Mouse (Mus musculus) c-Kit-negative CD71-positive TER-119-positive erythroid progenitor cells, embryonic 14.5 days (primary cell): ENCODE measurements around the gene AU022252.

ENCODE experiments used
- DNase-seq: peaks from one replicate; pipeline ENCODE4 v3.0.0-alpha.2; 2013; ENCODE audit warnings: low read depth, low spot score

Gene AU022252

DNA sequence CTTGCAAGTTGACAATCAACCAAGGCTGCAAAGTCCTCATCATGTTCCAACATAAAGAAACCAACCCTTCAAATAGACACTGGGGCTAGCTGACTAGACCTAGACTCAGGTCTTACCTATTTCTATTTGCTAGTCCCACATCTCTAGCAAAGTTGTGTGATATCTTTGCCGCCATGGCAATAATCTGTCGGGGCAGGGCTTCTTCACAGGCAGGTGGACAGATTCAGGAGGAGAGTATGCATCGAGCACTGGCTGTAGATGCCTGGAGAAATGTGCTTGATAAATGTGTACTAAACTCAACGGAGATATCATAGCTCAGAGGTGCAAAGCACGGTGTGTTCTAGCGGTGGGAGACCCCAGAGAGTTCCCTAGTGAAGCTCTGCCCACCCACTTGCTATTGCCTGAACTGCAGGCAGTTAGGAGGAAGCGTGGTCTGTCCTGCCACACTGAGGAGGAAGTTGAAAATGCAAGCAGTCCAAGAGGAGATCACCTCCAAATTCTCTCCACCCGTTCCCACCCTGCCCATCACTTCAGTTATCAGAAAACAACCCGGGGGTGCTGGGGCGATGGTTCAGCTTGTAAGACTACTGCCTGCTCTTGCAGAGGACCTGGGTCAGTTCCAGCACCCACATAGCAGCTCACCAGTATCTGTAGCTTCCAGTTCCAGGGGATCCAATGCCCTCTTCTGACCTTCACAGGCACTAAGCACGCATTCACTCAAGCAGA is 44.3 kb downstream of the AU022252 start:
- no peak for DNase-seq

DNA sequence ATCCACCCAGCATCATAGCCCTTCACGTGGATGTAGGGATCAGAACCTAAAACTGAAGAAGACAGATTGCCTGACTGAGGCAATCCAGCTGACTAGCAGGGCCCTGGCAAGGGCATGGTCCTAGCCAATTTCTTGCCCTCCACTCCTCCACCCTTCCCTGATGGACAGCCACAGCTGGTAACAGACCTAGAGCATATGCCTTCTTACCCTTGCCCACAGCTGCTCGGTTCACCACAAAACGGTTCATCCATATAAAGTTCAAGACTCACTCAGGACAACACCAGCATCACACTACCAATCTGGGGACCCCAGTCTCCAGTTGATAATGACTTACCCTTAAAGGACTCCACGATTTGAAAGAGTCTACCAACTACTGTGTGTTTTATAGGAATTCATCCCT is 46.7 kb downstream of the AU022252 start:
- no peak for DNase-seq

DNA sequence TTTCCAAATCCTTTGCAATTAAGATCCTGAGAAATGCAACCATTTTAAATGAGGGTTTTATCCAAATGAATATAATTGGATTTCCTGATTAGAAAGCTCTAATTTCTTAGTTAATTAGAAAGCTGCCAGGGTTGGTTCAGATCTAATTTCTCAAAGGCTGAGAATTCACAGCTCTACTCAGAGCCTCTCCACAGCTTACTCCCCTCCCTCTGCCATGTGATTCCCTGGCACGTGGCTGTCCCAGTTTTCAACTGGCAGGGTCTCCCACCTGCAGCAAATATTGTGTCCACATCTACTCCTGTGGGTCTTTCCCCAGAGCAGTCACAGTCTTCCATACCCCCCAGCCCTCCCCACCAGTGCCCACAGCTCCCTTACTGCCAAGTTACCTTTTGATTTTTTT is 49.0 kb downstream of the AU022252 start:
- DNase-seq: no peak

DNA sequence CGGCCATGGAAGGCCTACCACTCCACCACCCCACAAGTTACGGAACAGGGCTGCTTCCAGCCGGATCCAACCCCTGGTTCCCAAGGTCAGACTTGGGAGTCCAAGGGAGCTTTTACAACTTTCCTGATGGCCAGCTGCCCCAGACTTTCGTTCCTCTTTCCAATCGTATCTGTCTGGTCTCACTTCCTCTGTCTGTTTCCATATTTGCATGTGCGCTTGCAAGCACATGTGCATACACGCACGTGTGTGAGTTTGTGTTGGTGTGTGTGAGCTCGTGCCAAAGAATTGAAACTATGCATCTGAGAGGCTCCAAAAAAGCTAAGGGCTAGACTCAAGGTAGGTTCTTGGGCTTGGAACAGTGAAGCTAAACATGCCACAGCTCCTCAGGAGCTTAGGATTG is 51.1 kb downstream of the AU022252 start:
- DNase-seq: no peak

DNA sequence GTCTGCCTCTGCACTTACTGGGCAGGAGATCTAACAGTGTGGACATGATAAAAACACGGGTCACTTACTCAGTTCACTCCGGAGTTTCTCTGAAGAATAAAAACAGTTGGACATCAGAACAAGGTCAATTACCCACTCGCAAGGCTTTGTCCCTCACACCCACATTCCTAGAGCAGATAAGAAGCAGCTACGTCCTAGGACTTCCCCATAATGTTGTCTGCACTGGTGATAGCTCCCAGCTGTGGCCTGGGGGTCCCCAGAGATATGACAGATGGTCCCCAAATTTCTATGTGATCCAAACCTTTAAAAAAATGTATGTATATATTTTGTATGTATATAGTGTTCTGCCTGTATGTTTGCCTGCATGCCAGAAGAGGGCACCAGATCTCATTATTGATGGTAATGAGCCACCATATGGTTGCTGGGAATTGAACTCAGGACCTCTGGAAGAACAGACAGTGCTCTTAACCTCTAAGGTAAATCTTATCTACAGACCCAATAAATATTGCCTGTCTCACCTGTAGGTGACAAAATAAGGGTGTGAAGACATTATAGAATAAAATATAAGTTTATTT is 52.3 kb downstream of the AU022252 start:
- DNase-seq: no peak

DNA sequence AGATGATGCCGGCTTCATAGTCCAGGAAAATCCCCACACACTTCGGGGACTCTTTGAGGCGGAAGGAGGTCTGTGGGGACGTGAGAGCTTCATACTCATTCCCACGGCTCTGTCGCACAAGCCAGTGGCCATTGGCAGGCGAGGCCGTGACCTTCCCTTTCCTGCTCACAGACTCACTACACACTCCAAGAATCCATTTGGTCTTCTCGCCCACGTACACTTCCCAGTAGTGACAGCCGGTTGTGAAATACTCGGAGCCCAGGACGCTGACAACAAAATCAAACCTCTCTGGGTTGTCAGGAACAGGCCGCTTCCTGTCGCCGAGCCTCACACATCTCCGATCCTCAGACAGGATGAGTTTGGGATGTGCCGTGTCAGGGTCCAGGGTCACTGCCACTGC is 54.2 kb downstream of the AU022252 start:
- no peak for DNase-seq

DNA sequence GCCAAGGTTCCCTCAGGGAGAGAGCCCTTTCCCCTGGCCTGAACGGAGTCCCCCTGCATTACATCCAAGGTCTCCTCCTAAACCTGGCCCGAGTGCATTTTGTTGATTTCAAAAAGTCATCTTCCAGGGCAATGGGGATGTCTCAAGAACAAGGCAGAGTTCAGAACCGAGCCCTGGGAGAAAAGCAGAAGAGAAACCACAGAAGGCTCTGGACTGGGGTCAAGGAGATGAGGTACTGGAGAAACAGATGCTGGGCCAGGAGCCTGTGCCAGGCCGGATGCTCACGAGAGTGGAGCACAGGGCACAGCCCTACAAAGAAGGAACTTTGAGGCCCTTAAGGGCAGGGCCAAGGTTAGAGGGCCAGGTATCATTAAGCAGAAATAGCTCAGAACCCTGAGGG is 54.8 kb downstream of the AU022252 start:
- DNase-seq: no peak

DNA sequence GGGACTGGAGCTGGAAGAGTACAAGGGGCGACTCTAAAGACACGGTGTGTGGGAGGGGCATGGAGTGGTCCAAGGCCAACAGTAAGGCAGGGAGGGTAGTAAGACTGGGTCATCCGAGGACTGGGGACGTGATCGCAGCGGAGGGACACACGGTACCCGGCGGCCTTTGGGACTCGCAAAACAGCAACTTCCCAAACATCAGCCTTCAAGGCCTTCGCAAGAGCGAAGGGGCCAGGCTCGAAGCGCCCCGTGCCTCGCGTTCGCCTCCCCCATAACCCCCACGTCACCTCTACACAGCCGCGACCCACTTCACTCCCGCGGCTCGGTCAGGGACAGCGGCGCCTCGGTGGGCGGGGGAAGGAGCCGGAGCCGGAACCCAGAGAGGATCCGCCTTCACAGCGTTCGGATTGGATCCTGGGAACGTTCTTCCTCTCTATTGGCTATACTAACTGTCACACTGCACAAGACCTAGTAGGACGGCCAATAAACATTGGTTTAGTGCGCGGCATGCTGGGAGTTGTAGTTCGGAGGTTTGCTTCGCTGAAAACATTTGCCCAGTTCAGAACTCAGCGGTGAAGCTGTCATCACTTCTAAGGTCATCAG is 58.6 kb downstream of the AU022252 start, which contains the start of gene Zfp691:
Gene Zfp691 (minus strand): TSS at position 345 of the 603 bp plus-strand sequence.
- DNase-seq: peak; percentile 96

DNA sequence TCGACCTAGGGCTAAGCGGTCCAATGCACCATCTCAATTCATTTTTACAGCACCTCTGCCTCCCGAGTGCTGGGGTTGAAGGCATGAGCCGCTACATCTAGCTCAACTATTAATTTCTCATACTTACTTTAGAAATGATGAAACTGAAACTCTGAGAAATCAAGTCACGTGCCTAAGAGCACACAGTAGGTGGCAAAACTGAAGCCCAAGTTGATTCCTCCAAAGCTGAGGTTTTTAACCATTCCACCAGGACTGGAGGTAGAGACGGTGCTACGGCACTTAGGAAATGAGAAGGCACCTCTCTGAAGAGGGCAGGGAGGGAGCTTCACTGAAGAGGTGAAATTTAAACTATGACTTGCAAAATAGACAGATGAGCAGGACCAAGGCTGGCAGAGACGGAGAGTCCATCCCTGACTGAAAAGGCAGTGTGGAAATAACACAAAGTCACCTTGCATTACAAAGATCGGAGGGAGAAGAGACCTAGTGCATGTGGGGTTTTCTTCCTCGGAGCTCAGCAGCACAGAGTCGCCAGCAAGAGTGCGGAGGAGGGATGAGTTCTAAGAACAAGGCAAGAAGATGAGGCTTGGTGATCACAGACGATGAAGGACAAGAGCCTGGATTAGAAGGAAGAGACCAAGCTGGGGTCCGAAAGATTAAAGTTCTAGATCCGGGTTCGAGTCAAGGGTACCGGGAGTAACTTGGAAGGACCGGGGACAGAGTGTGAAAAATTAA is 59.4 kb downstream of the AU022252 start:
- DNase-seq: no peak

DNA sequence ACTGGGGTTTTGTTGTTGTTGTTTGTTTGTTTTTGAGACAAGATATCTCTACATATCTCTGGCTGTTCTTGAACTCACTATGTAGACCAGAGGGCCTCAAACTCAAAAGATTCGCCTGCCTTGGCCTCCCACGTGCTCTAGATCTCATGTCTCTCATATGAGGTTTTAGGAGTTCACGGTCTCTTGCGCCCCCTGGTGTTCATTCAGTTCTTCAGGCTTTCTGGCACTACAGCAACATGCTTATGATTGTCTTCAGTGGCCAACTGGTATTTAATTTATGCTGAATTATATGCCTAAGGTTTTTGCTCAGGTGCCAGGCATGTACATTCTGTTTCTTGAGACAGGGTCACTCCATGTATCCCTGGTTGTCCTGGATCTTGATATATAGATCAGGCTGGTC is 64.8 kb downstream of the AU022252 start:
- DNase-seq: peak; percentile 86

DNA sequence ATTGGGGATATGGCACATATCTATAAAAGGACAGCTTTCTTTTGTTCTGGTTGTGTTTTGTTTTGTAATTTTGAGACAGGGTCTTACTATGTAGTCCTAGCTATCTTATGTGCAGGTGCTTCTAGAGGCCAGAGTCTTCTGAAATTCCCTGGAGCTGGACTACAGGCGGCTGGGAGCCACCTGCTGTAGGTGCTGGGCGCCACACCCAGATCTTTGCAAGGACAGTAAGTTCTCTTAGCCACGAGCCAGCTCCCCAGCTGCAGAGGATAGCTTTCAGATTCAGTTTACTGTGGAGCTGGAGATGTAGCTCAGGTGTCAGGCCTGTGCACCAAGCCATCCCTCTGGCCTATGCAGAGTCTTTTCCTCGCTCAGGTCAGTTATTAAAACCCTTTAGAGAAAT is 65.4 kb downstream of the AU022252 start:
- no peak for DNase-seq

DNA sequence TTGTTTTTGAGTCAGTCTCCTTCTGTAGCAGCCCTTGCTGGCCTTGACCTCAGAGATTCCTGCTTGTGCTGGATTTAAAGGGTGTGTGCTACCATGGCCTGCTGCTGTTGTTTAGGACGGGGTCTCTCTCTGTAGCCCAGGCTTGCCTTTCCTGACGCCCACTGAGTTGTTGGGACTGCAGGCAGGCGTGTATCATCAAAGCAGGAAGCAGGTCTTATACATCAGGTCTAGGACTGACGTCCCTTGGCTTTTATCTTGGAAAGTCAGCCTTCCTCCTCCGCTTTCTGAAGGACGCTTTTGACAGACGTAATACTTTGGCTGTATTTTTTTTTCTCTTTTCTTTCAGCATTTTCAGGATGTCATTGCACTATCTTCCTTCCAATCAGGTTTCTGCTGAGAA is 66.6 kb downstream of the AU022252 start:
- DNase-seq: no peak

DNA sequence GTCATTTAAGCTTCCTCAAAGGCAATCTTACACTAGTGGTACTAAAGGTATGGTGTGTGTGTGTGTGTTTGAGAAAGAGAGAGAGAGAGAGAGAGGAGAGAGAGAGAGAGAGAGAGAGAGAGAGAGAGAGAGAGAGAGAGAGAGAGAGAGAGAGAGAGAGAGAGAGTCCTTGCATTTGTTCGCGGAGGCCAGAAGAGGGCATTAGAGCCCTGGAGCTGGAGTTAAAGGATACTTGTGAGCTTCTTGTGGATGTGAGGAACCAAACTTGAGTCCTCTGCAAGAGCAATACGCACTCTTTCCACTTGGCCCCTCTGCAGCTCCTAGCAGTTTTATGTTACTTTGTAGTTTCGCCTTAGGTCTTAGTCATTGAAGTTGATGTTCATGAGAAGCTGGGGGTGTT is 69.5 kb downstream of the AU022252 start:
- DNase-seq: no peak

DNA sequence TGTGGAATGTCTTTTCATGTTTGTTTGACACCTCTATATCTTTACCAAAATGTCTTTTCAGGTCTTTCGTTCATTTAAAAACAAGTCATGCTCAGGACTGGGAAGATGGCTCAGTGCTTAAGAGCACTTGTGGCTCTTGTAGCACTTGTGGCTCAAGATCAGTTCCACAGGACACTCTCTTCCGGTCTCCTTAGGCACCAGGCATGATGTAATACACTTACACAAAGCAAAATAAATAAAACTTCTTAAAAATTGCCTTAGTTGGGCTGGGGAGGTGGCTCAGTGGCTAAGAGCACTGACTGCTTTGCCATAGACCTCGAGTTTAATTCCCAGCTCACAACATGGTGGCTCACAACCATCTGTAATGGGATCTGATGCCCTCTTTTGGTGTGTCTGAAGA is 71.2 kb downstream of the AU022252 start:
- no peak for DNase-seq

DNA sequence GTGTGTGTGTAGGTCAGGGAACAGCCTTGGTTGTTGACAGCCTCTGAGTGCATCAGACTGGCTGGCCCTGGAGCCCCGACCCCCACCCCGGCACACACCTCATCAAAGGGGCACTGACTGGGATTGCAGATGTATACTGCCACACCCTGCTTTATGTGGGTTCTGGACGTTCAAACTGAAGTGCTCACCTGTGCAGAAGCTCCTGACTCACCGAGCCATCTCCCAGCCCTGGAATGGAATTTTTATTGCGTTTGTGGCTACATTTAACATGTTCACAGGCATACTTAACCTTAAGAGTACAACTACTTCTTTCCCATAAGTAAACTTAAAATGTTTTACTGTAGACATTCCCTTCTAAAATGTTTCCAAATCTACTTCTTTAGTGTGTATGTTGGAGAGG is 74.6 kb downstream of the AU022252 start:
- DNase-seq: no peak

DNA sequence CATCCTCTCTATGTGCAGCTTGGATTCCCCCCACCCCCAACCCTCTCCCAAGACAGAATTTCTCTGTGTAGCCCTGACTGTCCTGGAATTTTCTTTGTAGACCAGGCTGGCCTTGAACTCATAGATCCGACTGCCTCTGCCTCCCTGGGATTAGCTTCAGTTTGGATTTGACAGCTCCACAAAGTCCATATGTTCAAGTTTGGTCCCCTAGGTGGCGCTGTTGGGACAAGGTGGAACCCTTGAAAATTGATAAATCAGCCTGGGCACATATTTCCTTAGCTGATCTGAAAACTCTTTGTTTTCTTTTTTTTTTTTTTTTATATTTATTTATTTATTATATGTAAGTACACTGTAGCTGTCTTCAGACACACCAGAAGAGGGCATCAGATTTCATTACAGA is 75.3 kb downstream of the AU022252 start:
- DNase-seq: peak; percentile 71
